Mouse (Mus musculus): ENCODE results near the gene Ppm1l.

Ppm1l gene

DNA sequence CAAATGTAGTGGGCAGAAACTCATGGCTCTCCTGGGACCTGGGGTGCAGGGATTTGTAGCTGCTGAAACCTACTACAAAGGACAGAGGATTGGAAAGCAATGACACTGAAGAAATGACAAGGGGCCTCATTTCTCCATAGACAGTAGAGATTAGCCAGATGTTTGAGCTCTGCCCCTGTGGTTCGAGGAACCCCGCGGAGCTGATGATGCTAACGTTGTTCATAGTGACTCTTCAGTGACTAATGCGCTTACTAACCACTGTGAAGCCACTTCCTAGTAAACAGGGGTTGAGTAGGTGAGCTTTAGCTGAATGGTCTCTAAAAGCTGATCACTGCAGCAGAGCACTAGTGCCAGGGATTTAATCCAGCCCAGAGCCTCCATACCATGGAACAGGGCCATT is 124.1 kb downstream of the Ppm1l start:
- no peak for DNase-seq (ENCODE audit: low read depth)

DNA sequence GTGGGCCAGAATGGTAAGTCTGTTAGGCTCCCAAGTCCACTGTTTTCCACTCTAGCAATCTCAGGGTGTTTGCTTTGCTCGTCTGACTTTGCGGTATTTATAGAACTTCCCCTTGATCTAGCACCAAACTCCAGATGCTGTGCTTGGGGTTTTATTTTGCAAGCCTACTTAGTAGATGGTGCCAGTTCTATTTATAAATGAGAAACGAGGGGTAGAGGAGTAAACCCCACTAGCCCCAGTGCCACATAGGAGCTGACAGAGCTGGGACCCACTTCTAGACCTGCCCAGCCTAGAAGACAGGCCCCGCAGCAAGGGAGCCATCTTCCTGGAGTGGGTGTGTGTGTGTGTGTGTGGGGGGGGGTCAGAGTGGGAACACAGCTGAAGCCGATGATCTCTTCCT is 130.3 kb downstream of the Ppm1l start:
- no peak for DNase-seq (ENCODE audit: low read depth)

DNA sequence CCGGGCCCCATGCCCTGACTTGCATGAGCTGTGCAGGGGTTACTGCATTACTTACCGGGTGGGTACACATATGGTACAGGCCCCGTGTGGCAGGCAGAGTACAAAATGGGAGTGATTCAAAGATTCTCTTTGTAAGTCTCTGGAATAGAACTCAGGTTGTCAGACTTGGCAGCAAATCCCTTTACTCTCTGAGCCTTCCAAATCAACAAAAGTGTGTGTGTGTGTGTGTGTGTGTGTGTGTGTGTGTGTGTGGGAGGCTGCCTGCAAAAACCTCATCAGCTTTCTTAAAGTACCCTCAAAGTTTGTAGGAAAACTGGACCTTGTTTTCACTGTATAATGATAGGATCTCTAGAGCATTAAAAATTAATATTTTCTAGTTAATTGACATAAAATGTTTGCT is 132.4 kb downstream of the Ppm1l start:
- no peak for DNase-seq (ENCODE audit: low read depth)

DNA sequence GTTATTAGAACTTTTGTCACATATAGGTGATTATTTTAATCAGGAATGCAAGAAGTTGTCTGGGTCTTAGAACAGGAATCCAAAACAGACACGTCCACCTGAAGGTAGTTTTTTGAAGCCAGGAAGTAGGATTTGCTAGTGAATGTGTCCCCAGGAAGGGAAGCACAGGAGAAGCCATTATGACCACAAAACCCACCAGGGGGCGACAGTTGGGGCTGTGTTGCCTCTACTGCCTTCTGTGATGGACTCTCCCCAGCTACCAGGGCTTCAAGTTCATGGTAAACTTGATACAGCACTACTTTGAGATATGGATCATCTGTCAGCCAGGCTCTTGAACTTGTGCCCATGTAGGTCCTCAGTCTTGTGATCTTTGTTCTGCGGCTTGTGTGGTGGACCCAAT is 137.7 kb downstream of the Ppm1l start:
- DNase-seq (ENCODE audit: low read depth) = peak; percentile 31

DNA sequence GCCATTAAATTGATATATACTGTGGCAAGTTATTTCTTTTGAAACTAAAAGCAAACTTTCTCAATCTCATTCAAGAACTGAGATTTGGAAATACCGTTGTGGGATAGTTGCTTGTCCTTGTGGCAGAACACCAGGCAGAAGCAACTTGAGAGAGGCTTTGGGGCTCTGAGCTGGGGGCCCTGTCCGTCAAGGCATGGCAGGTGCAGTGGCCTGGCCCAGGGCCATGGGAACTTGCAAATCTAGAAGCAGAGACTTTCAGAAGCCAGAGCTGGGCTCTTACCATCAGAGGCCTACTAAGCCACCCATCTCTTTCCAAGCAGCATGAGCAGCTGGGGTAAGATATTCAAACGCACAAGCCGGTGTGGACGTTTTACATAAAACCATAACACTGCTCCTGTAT is 139.4 kb downstream of the Ppm1l start:
- no peak for DNase-seq (ENCODE audit: low read depth)

DNA sequence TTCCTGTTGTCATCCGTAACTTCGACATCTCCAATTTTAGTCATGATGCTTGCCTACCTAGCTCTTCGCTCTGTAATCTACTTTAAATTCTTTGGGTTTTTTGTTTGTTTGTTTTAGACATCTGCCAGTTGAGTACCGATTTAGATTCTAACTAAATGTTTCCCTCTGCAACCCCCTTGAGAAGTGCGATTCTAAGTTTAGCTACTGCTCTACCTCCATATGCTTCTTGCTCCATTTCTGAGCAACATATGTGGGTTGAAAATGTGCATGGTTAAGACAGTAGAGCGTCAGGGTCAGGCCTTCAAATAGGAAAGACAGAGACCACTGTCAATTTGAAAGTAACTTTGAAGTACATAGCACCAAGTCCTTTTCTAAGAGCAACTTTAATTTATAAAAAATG is 142.1 kb downstream of the Ppm1l start:
- DNase-seq (ENCODE audit: low read depth) = no peak

DNA sequence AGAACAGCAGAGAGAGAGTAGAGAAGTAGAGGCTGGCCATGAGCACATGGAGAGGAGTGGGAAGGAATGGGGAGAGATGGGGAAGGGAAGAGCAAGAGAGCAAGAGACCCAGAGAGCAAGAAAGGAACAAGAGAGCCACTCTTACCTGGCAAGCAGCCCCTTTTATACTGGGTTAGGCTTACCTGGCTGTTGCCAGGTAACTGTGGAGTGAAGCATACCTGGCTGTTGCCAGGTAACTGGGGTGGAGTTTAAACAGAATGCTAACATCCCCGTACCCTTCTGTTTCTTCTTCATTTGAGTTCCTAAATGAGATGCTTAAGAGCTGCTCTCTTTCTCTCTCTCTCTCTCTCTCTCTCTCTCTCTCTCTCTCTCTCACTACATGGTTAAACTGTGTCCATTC is 145.3 kb downstream of the Ppm1l start:
- DNase-seq (ENCODE audit: low read depth) = no peak

DNA sequence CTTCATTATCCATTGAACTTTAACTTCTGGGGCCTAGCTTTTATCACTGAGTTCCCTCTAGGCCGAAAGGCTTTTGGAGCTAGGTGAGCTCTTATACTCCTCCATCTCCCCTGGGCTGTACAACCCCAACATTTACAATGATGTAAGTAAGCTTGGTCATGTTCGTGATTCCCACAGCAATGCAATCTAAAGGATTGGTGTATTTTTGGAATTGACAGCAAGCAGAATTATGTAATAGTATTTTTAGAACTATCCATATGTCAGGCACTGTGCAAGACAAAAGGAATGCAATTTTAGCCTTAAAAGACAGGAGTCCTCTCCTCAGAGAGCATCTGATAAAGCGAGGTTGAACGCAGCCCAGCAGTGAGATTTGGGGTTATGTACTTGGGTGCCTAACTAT is 149.1 kb downstream of the Ppm1l start:
- no peak for DNase-seq (ENCODE audit: low read depth)

DNA sequence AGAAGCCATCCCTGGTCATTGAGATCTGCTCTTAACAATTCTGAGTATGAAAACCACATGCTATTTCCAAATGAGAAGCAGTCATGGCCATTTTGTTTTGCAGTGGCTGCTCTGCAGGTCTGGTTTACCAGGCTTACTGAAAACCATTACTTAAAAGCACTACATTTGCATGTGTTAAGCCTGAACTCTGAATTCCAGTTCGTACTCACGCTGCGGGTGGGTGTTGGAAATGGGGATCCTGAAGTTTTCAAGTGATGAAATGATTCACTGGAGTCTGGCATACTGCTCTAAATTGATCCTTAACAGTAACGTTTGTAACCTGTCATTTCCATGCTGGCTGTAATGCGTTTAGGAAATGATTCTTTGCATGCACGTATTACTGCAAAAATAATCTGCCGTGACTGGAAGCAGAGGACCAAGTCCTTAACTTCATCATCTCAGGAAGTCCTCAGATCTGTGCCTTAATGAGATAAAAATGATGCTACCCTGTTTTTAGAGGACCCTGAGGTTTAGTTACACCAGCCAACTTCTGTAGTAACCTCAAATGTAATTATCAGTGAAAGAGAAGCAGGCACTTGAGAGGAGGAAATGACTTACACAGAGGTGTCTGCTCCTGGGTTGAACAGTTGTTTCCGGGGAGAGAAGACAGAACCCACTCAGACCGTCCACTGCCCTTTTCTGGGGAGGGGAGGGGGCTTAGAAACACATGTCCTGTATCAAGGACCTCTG is 151.8 kb downstream of the Ppm1l start:
- DNase-seq (ENCODE audit: low read depth) = peak; percentile 35

DNA sequence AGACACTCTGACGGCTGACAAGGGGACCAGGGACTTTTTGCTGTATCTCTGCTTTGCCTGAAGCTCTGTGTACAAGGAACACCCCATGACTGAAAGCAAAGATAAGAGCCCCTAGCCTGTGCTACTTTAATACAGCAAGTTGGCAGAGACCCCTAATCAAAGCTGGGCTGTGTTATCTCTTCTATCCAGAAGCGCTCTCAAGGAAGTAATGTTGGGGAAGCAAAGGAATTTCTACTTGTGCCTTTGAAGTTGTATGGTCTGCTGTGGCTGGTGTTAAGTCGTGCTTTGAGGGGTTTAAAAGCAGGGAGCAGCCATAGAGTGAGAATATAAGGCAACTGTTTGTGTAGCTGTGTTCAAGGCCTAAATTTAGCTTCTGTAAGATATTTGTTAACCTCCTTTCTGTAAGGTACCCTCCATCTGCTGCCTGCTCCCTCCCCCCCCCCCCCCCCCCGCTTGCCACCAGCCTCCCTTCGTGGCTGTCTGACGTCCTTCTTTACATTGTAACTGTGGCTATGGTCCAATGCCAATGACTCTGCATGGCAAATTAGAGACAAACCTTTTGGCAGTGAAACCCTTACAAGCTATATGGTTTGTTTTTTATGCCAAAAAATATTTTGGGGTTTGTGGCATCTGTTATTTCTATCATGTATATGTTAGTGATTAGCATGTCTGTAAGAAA is 152.9 kb downstream of the Ppm1l start:
- DNase-seq (ENCODE audit: low read depth) = no peak

DNA sequence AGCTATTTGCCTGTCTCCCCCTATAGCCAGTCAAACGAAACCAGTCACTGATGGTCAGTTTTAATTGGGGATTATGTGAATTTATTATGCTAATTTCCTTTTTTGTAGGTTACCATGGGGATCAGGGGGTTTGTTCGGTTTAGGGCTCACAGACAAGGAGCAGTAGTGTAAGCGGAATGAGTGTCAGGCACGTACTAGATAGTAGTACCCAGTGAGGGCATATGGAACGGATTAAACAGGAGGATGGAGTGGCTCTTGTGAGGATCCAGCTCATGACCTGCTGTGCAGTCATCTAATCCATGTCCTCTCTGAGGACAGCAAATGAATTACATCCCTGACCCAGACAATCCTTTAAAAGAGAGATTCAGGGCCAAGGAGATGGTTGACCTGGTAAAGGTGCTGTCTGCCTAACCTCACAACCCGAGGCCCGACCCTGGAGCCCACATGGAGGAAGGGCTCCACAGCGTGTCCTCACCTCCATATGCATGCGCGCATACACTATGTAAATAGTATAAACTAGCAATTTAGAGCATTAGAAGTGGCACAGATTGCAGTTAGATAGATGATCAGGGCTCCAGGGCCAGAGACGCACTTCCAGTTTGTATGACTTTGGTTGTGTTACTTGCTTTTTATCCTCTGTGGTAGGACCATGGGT is 153.6 kb downstream of the Ppm1l start:
- DNase-seq (ENCODE audit: low read depth) = no peak

DNA sequence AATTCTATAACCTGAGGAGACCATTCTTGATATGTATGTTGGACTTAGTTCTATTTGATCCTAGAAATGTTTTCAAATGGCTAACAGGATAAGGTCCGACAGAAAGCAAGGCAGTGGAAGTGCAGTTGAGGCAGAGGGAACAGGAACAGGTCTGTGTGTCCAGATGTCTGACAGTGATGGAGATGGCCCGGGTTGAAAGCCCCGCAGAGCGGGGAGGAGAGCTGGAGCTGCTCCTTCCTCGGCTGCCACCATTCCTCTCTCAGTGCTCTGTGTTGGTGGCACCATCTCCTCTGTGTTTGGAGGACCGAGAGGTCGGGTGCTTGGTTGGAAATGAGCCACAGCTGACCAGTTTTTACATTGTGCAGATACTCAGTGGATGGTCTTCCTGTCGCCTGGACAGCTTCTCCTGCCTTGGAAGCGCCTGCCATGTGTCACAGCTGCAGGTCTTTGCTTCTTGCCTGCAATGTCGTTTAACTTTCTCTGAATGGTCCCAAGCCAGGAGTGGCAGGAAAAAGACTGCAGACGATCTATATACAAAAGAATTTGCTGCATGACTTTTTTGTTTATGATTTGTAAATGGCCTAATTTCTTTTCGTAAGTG is 159.3 kb downstream of the Ppm1l start:
- no peak for DNase-seq (ENCODE audit: low read depth)

DNA sequence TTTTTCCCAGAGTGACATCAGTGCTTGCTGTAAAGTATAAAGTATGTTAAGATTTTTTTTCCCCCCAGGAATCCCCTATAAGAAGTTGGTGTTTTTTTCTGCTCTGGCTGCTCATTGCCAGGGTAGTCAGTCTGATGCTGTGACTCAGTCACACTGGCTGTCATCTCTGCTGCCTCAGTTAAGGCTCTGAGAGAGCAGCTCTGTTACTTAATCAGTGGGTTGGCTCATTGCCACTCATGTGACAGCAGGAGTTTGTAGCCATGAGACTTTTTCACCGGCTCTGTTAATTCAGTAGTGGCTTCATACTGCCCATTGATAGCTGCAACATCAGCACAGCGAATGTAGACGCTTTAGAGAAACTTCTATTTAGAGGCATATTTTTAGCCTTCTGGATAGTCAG is 163.3 kb downstream of the Ppm1l start:
- DNase-seq (ENCODE audit: low read depth) = no peak

DNA sequence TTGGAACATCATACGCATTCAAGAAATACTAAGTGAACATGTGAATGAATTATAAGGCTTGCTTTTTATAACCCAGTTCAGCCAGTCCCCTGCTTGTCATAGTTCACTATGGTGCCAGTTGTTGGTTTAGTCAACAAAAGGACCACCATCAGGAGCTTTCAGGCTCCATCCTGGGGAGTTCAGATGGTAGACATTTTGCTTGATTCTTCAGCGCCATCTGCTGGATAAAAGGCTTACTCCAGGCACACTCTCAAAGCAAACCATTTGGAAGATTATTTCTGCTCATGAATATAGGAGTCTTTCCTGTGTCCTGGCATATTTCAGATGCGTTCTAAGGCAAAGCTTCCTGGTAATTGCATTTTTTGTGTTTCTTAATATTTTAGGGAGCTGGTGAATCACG is 165.2 kb downstream of the Ppm1l start:
- peak; percentile 82 for DNase-seq (ENCODE audit: low read depth)

DNA sequence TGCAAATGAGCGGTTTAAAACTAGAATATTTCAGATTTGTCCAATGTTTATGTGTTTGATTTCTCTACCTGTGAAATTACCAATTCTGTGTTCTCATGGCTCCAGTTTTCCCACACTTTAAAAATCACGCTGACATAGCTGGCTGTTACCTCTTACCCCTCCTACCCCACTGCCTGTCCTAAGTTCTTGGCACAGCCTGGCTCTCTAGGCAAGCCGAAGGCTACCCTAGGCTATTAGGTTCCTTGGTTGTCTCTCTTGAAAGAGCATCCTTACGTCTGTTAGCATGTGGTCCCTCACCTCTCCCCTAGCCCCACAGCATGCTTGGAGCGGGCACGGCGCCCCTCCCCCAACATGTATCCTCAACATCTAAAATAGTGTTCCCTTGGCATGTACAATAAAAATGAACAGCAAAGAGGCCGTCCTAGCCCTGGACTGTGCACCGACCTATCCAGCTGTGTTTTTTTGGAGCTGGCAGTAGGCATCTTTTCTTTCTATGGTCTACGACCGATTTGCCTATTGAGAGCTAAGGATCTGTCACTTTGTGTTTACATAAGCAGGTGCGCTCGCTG is 167.4 kb downstream of the Ppm1l start:
- DNase-seq (ENCODE audit: low read depth) = no peak

DNA sequence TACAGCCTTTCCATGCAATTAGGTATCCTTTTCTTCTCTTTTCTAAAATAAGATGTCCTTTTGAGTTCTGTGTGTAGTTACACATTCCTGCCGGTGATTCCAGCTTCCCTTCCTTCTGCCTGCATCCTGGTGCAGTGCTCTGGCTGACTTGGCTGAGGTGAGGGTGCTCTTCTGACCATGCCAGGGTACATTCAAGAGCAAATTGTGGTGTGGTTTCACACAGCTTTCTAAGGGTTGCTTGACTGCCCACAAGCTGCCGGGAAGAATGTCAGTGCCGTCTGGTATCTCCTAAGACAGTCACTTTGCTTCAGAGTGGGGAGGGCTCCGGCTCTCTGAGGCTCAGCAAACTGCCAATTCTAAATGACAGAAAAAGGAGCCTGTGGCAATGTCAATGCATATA is 167.9 kb downstream of the Ppm1l start:
- DNase-seq (ENCODE audit: low read depth) = no peak

DNA sequence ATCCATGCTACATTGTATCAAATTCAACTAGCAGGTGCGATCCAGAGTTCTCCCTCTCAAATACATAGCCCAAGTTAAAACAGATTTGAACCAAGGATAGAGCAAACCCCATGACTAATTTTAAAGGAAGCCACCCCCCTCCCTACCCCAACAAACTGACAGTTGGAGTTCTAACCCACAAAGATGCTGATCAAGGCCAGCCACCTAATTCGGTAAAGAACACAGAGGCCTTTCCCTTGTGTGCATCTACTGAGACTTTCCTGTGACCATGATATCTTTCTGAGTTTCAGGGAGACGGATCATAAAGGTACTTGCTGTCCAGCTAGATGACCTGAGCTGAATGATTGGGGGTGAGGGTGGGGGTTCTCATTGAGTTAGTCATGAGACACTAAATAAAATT is 168.7 kb downstream of the Ppm1l start:
- no peak for DNase-seq (ENCODE audit: low read depth)

DNA sequence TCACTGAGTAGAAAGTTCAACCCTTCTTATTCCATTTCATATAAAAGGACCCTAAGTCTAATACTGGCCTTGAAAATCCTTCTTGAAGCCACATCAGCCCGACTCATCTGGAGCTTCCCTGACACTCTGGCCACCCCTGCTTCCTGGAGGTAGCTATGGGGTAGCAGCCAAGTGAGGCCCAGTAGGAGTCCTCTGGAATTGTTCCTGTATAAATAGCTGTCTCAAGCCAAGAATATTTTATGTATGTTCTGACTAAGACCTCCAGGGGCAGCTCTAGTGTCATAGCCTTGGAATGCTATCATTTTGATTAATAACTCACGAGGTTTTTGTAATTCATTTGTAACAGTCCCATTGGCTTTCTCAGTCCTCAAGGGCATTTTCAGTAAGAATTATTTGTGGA is 169.1 kb downstream of the Ppm1l start:
- DNase-seq (ENCODE audit: low read depth) = no peak

DNA sequence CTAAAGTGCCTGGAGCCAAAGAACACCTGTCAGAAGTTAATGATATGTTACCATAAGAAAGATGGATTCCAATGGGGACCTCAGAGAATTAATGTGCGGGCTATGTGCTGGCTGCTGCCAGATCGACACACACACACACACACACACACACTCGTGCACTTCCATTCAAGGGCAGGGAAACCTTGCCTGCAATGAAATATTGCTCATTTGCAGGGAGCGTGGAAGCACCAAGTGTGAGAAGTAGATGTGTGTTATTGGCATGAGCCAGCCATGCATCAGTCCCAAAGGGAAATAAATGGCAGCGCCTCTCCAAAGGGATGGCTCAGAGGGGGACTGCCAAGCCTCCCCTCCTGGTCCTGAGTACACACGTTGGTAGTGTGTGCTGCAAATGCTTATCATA is 170.8 kb downstream of the Ppm1l start:
- DNase-seq (ENCODE audit: low read depth) = no peak

DNA sequence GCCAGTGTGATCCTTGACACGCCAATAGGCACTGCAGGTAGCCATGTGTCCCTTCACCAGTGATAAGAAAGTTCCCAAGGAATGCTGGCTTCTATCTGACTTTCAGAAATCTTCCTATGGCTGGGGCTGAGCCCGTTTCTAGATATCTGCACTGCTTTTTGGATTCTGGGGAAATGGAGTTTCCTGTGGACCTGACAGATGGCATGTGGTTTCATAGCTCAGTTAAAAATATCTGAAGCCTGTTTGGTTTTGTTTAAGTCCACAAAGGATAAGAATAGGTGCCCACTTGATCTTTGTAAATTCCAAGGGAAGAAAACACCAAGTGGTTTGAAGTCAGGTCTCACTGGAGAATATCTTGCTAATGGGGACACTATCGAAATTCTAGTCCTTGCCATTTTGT is 173.0 kb downstream of the Ppm1l start:
- no peak for DNase-seq (ENCODE audit: low read depth)

DNA sequence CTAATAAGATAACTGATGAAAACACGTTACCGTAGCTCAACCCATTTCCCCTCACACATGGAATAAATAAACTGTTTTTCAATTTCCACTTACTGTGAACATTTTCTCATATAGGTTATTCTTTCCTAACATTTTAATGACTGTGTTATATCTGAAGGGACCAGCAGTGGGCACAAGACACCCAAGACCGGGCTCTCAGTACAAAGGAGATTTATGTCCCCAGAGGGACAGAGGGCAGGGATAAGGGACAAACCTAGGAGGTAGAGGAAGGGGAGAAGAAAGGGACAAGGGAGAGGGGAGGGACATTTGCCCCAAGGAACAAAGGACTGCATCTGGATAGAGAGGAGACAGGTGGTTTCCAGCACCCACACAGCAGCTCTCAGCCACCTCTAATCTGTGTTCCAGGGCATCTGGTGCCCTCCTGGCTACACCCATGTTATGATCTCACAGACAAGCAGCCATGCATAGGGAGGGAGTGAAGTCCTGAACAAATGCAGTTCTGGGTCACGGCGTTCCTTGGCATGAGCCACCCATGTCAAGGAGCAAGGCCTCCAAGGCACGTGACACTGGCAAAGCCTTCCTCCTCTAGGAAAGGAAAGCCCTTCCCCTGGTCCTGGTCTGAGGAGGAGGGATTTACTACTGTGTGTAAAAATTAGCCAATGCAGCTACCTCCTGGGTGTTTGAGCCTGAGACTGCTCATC is 174.5 kb downstream of the Ppm1l start:
- DNase-seq (ENCODE audit: low read depth) = no peak
